Mouse (Mus musculus) thymus, postnatal 0 days (tissue): ENCODE measurements around the gene Tlcd1. TPM values are rescaled to one million over a fixed set of nuclear protein-coding genes. Genes with fewer than 3 reads are reported as not detected.
A peak's percentile ranks its signal among the peaks of the same experiment; 100 is the strongest.

Experiments used
- DNase-seq: peaks from one replicate; pipeline ENCODE4 v3.0.0-alpha.2; 2015; ENCODE audit warnings: low spot score
- polyA plus RNA-seq: library from polyadenylated mRNA; unstranded; fragments of >200 nt; fragmentation: Nextera tagmentation; extraction: Ambion mirVana; gene quantifications from 2 replicates; pipeline ENCODE4 v1.2.1, GENCODE M21; 2015

Tlcd1 gene
- polyA plus RNA-seq, 1 experiment from 2014 or later = 12.2 TPM

GRCm38 (mm10) chr11:78161169-78161568 is 15.3 kb upstream of the Tlcd1 start:
- no peak for DNase-seq

GRCm38 (mm10) chr11:78161968-78162367 is 14.5 kb upstream of the Tlcd1 start:
- DNase-seq = no peak

GRCm38 (mm10) chr11:78162504-78162903 is 14.0 kb upstream of the Tlcd1 start:
- no peak for DNase-seq

GRCm38 (mm10) chr11:78163045-78163444 is 13.5 kb upstream of the Tlcd1 start:
- DNase-seq = peak; percentile 39

GRCm38 (mm10) chr11:78163681-78164603 is 12.6 kb upstream of the Tlcd1 start:
- DNase-seq = peak; percentile 79

- no peak for DNase-seq
Observed at GRCm38 (mm10) chr11:78164604-78164923, 11.9 kb upstream of the Tlcd1 start.

GRCm38 (mm10) chr11:78164924-78165760 is 11.4 kb upstream of the Tlcd1 start, which contains the start of gene Traf4:
Traf4 (minus strand) TSS chr11:78165589.
- peak; percentile 88 for DNase-seq

- DNase-seq = no peak
Observed at GRCm38 (mm10) chr11:78165761-78166109, 10.8 kb upstream of the Tlcd1 start.

- no peak for DNase-seq
Observed at GRCm38 (mm10) chr11:78166161-78166560, 10.3 kb upstream of the Tlcd1 start.

- DNase-seq = no peak
Observed at GRCm38 (mm10) chr11:78166640-78167039, 9.9 kb upstream of the Tlcd1 start.

- no peak for DNase-seq
Observed at GRCm38 (mm10) chr11:78167257-78167959, 9.1 kb upstream of the Tlcd1 start.

GRCm38 (mm10) chr11:78168541-78169468 is 7.7 kb upstream of the Tlcd1 start:
- DNase-seq = peak; percentile 88

- DNase-seq = no peak
Observed at GRCm38 (mm10) chr11:78170306-78170705, 6.2 kb upstream of the Tlcd1 start.

GRCm38 (mm10) chr11:78171328-78171727 is 5.2 kb upstream of the Tlcd1 start:
- DNase-seq = peak; percentile 30

GRCm38 (mm10) chr11:78172034-78172747 is 4.3 kb upstream of the Tlcd1 start:
- DNase-seq = no peak

GRCm38 (mm10) chr11:78172748-78173383 is 3.6 kb upstream of the Tlcd1 start:
- DNase-seq = no peak

- DNase-seq = no peak
Observed at GRCm38 (mm10) chr11:78174506-78174905, 2.0 kb upstream of the Tlcd1 start.

GRCm38 (mm10) chr11:78175771-78176401 is 625 bp upstream of the Tlcd1 start:
- no peak for DNase-seq

GRCm38 (mm10) chr11:78176905-78177331 is 407 bp downstream of the Tlcd1 start:
- no peak for DNase-seq
